ENCODE assay signal across 8 mouse cellular contexts in genomic region chr10:26752064-26752928, GRCm38 (mm10). TPM values are rescaled to one million over a fixed set of nuclear protein-coding genes. Genes with fewer than 3 reads are reported as not detected.
DNase-seq lines count a peak whose midpoint lies in the region; ATAC-seq and TF ChIP-seq lines count a peak whose summit lies in the region.

No protein-coding gene starts in this region.

- H3K4me3 ChIP-seq in kidney, adult 2 months (ENCODE audit: insufficient read depth, low read depth, low read length), result peak overlapping the region; percentile 16; the same call in 1 of the 2 replicates
- H3K4me3 ChIP-seq in midbrain, embryonic 15.5 days, result peak overlapping the region; percentile 6; the same call in 1 of the 2 replicates
- H3K4me3 ChIP-seq in testis, adult 2 months (ENCODE audit: control insufficient read depth, low read depth, low read length), result no peak overlapping the region

- H3K36me3 ChIP-seq in kidney, adult 2 months (ENCODE audit: control insufficient read depth, insufficient read depth, low read length), result no peaks in the 10 kb centered on the region
- no peaks in the 10 kb centered on the region for H3K36me3 ChIP-seq in midbrain, embryonic 15.5 days (replicated peaks)
- H3K36me3 ChIP-seq in testis, adult 2 months (ENCODE audit: control insufficient read depth, insufficient read depth, low read length), result no peaks in the 10 kb centered on the region

- no peak overlapping the region for H3K27ac ChIP-seq in kidney, adult 2 months (ENCODE audit: insufficient read depth, low read depth, low read length)
- peak overlapping the region; percentile 76 for H3K27ac ChIP-seq in midbrain, embryonic 15.5 days
- H3K27ac ChIP-seq in testis, adult 2 months (ENCODE audit: control insufficient read depth, insufficient read depth, low read depth, low read length), result no peak overlapping the region

- peak overlapping the region; percentile 34 for H3K4me2 ChIP-seq in midbrain, embryonic 15.5 days

- H3K27me3 ChIP-seq in kidney, adult 2 months (replicated peaks; ENCODE audit: control insufficient read depth, insufficient read depth, low read length), result no peaks in the 10 kb centered on the region
- no peaks in the 10 kb centered on the region for H3K27me3 ChIP-seq in midbrain, embryonic 15.5 days (replicated peaks)
- H3K27me3 ChIP-seq in testis, adult 2 months (ENCODE audit: control insufficient read depth, insufficient read depth, low read length), result no peaks in the 10 kb centered on the region

- intact Hi-C loops in left cerebral cortex, postnatal 36 days (cut with DNase I), result loop anchor here (5.0 to 10.0 kb wide), 2 partner anchors 140 to 377 kb away; partner anchors contain the start of gene L3mbtl3

- TF ChIP-seq POLR2A in kidney, adult 2 months (IDR thresholded peaks at IDR 0.05; ENCODE audit: low read depth, low read length), result no peak
- no peak for TF ChIP-seq POLR2A in testis, adult 2 months (IDR thresholded peaks at IDR 0.05; ENCODE audit: control insufficient read depth, low read depth, low read length)

- DNase-seq in ovary, postnatal 14 days (ENCODE audit: low spot score), result peak; percentile 25
- DNase-seq in ovary, adult 18-20 months (ENCODE audit: low spot score), result no peak
- peak; percentile 21 to 48 for DNase-seq in cerebellum, postnatal 25 days
- peak; percentile 46 for DNase-seq in gastrocnemius, postnatal 10 days
- DNase-seq in kidney, adult 2 months, result peak; percentile 77
- peak; percentile 58 to 64 for DNase-seq in left cerebral cortex, postnatal 36 days (ENCODE audit: low spot score in 2 of 2)

- H3K9me3 ChIP-seq in midbrain, embryonic 15.5 days, result no peaks in the 10 kb centered on the region

- ATAC-seq in midbrain, embryonic 15.5 days (replicated peaks), result peak; percentile 82

- TF ChIP-seq CTCF in kidney, adult 2 months (conservative IDR thresholded peaks at IDR 0.05; ENCODE audit: insufficient read depth, insufficient read length, low read depth, low read length), result peak; percentile 62
- peak; percentile 61; the same call in 1 of the 2 replicates for TF ChIP-seq CTCF in testis, adult 2 months (IDR thresholded peaks at IDR 0.05; ENCODE audit: control insufficient read depth, insufficient read depth, insufficient replicate concordance, low read depth, low read length)

- no peaks in the 10 kb centered on the region; the same call in 1 of the 2 replicates for H3K4me1 ChIP-seq in kidney, adult 2 months (ENCODE audit: control insufficient read depth, insufficient read depth, low read length)
- H3K4me1 ChIP-seq in midbrain, embryonic 15.5 days, result peaks cover 7% of the 10 kb centered on the region; the same call in 1 of the 2 replicates
- H3K4me1 ChIP-seq in testis, adult 2 months (ENCODE audit: control insufficient read depth, insufficient read depth, low read length), result no peaks in the 10 kb centered on the region; the same call in 1 of the 2 replicates

- 42% methylated on average over 16 of the region's 16 CpGs for WGBS in kidney, adult 2 months
- WGBS in midbrain, embryonic 15.5 days, result 34% methylated on average over 16 of the region's 16 CpGs

- peak overlapping the region; percentile 32; the same call in 1 of the 2 replicates for H3K9ac ChIP-seq in midbrain, embryonic 15.5 days

RNA-seq across cellular contexts. Expression of gene Arhgap18, which starts 0.9 kb away (rescaled TPM):
- 10 to 100 TPM; 21.2 to 32.0 TPM for total RNA-seq in gastrocnemius, postnatal 10 days (2021)
- polyA plus RNA-seq in kidney, adult 2 months (2012; rRNA removed), result 7.4 and 10.7 TPM in 2 replicates
- 10 to 100 TPM in 1 of 2 experiments, 1 to 10 TPM in 1; 7.2 to 11.3 TPM for total RNA-seq in left cerebral cortex, postnatal 36 days (2021)
- polyA plus RNA-seq in midbrain, embryonic 15.5 days (2015; fragmentation: Nextera tagmentation; extraction: Ambion mirVana), result 15.1 and 20.4 TPM in 2 replicates
- polyA plus RNA-seq in testis, adult 2 months (2012; rRNA removed), result 1.4 and 1.7 TPM in 2 replicates
